Mouse (Mus musculus) lung, postnatal 4 days (tissue): ENCODE measurements around the gene A3galt2.

Source experiments
- DNase-seq, 2 experiments: peaks; one replicate each; pipeline ENCODE4 v3.0.0; 2021

The A3galt2 gene

DNA sequence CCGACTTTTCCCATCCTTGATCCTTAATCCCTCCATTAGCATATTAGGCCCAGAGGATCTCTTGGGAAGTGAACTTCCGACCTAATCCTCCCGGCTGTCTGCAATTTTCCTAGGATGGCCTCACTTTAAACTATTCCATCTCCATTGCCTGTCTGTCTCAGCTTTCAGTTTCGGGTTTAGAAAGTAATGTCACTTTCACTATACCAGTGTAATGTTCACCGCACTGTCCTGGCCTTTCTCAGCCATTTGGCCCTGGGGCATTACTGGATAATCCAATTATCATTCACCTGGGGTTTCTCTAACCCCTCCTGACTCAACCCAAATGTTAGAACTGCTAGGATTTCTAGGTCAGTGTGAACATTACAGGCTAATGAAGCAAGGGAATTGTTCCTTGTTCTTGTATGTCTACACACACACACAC is 26.7 kb upstream of the A3galt2 start:
- no peak for DNase-seq

DNA sequence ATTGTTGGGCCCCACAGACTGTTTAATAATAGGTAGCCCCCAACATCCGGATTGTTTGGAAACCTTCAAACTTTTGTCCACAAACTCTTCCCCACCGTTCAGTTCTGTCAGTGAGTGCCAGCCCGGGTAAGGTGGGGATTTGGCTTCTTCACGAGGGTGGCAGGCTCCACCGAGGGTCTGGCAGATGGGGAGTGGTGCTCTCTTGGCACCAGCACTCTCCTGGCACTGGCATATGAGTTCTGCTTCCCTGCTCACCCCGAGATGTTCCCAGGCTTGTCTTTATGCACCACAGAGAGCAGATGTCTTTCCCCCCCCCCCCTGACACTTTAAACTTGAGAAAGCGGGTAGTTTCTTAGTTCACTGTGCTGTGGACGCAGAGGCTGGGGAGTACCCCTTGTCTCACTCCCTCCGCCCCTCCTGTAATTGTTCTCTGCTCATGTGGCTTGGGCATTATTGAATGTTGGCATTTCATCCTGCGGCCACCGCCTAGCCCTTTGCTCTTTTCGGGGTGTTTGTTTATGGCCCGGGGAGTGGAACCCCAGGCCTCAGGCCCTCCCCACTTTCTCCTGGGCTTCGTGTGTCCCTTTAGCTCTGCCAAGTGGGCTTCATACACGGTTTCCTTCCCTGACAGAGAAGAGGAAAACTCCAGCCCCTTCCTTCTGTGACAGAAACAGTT is 26.0 kb upstream of the A3galt2 start:
- DNase-seq = peak; percentile 36 to 50

DNA sequence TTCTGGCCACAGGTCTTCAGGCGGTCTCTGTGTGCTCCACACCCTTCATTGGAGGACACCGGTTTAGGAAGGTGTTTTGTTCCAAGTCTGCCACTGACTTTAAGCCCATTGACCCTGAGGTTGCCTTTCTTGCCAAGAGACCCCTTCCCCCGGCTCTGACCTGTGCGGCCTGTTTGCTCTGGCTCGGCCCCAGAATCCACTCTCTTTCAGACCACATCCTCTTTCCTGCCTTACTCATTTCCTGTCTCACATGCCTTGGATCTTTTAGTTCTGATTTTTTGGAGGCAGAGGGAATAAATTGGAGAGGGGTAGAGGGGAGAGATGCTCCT is 25.5 kb upstream of the A3galt2 start:
- DNase-seq = peak; percentile 56 to 59

DNA sequence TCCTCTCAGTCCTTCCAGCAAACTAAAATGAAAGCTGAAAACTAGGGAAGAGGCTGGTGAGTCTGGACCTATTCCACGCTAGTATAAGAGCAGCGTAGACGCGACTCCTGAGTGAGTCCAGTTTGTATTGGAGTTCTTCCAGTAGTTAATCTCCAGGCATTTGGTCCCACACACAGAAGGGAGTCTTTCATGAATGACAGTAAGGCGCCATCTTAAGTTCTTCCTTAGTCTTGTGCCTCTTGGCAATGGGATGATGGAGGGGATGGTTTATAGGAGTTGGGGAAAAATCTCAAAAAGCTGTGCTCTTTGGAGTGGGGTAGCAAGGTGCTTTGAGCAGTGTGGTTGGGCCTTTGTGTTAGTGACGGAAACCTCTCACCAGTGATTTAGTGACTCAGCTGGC is 24.9 kb upstream of the A3galt2 start:
- no peak for DNase-seq

DNA sequence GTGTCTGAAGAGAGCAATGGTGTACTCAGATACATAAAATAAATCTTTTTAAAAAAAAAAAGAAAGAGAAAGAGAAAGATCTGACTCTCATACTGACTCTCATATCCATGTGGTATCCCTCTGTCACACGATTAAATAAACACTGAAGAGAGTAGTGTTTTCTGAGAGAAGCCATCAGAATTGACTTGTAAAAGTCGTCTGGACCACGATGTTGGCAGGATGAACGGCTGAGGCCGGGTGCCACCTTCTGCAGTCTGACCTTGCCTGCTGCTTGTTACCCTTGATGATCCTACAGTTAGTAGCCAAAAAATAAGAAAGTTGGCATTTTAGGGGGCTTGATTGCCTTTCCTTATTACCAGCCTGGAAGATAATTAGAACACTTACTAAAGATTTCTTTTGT is 22.4 kb upstream of the A3galt2 start:
- peak in 1 of 2 experiments; percentile 59 for DNase-seq

DNA sequence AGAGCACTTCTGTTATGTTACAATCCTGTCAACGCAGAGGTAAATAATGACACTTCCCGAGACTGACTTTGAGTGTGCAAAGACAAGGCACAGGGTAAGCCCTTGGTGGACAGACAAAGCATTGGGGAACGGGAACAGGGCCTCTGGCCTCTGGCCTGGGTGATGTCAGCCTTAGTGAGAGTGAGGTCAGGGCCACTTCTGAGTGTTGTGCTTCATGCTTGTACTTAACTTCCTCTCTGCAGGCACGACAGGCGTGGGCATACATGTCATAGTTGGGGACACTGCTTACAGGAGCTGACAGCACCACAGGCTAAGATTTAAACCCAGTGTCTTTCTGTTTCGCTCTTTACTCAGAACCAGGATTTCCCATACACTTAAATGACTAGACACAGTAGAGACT is 21.7 kb upstream of the A3galt2 start:
- DNase-seq = peak; percentile 66 to 69

DNA sequence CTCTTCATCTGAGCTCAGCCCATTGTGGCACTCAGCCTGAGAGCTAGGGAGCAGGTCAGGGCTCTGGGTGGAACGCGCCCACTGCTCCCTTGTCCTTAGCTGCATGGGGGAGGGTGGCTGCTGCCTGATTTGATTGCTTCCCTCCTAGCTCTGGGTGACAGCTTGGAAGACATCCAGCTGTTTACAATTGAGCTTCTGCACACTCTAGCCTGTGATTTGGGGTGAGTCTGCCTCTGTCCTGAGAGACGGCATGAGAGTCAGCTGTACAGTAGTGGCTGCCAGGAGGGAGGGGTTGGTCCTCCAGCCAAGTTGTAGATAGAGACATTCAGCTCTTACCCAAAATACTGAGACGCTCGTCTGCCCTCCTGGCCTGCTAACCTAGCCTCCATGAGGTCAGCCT is 20.9 kb upstream of the A3galt2 start:
- peak; percentile 77 to 91 for DNase-seq

DNA sequence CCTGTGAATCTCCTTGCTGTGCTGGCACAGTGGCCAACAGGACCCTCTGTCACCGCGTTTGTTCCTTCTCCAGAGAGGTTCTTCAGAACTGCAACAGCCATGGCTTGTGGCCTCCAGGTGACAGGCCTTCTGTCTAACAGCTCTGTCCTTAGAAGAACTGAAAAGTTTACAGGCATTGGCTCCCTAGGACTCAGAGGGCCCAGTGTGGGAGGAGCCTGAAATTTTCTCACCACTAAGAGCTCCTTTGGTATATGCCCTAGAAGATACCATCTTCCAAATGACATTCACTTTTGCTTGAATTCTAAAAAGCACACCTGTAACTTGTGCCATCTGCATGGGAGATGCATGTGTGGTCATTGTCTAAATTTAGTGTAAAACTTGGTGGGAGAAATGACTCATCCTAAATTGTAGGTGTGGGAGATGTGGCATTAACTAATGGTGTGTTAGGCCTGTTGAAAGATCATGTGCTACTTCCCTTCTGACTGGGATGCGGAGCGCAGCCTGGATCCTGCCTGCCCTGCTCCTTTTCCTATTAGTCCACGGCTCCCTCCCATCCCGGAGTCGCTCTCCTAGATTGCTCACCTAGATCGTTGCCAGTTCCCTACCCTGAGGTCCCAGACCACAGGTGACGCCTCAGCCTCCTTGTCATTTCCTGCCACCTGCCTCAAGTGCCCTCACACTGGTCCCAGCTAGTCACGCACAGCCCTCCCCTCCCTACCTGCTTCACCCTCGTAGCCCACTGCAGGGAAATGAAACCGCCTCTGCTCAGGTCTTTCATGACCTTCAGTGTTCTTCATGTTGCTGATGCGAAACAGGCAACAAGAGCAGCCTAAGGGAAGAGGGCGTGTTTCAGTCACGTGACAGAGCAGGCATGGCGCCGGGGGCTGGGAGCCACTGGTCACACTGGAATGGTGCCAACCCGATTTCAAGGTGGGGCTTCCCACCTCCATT is 20.2 kb upstream of the A3galt2 start:
- peak; percentile 43 to 62 for DNase-seq

DNA sequence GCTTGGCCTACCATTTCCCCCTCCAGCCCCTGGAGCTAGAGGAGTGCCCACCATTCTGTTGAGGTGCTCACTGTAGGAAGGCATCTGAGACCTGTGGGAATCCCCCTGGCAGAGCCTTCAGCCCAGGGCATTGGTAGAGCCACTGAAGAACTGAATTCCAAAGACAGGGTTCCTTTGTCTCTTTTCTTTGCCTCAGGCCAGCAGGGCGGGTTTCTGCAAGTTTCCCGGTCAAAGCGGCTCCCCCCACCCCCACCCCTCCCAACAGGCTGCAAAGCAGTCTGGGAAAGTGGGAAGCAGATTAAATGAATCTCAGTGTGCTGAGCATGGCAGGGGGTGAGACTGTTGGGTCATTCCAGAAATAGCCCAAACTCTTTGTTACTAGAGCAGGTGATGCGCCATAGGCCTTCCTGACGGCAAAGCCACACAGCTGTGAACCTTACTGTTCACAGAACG is 18.0 kb upstream of the A3galt2 start:
- no peak for DNase-seq

DNA sequence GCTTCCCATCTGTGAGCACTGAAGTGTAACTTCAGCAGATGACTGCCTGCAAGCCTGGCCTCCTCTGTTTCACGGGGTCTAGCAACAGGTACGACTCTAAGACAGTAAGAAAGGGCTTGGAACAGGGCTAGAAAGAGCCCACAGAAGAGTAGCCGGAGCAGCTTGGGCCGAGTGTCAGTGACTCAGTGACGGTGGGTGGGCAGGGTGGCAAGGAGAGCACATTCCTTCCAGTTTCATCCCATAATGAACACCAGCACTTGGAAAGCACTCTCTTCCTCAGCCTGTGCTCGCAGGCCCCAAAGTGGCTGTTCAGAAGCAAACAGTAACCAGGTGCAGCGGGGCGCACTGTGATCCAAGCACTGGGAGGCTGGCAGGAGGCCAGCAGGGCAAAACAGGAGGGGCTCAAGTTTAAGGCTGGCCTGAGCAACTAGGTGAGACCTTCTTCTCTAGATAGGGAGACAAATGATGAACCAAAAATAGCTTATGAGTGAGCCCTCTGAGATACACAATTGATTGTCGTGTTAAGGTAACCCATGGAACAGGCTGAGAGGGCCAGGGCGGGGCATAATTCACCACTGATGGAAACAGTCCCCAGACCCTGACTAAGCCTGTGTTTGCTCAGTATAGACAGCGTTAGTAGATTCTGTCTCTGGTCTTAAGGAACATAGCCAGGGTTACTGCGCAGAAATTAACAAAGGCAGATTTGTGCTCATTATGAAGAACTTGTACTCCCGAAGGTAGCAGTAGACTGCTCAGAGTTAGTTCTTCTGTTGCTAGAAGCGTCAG is 17.1 kb upstream of the A3galt2 start:
- DNase-seq = no peak

DNA sequence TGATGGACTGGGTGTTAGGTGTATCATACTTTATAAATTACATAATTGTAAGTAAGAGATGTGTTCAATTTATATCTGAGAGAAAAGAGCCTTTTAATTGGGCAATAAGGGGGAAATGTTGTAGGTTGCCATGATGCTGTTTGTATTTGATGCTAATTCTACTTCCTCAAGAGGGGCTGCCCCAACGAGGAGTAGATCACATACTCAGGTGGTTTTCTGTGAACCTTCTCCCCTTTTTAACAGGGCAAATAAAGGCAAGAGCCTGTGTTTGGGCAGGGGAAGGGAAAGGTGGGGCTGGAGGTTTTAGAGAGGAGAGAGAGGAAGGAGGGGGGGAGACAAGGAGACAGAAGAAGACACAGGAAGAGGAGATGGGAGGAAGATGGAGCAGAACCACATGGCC is 14.3 kb upstream of the A3galt2 start:
- peak in 1 of 2 experiments; percentile 1 for DNase-seq

DNA sequence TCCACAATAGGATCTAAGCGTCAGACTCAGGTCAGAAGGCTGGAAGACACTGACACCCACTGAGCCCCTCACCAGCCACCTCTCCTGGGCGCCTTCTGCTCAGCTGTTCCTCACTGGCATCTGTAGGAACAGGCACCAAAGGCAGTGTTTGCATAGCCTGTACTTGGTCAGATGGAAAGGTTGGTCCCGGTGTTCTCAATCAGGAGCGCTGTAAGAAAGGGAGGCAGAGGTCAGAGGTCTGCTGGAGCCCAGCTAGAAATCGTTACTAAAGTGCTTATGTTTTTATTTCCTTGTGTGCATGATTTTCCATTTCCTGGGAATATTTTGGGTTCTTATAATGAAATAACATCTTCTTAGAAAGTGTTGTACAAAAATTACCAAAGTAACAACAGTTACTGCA is 13.3 kb upstream of the A3galt2 start:
- DNase-seq = peak in 1 of 2 experiments; percentile 16

DNA sequence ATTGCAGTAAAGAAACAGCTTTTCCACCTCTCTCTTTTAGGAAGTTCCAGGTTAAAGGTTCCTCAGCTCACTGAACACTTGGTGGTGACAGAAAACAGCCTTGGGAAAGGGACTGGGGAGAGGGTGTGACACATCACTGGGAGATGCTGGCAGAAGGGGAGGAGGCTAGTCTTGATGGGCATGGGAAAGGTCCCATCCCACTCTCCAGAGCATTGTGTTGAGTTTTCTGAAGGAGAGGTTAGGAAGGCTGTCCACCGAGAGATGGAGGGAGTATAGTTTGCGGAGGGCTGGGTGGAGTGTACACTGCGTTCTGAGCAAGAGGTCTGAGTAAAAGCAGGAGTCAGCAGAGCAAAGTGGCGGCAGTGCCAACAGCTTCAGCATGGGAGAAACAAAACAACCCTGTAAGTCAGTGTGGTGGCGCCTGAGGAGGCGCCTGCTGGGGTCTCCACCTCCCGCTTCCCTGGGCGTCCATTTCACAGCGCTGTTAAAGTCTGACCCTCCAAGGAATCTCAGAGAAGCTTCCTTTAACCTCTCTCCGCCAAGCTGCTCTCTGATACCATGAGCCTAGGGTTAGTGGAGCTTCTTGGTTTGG is 12.7 kb upstream of the A3galt2 start:
- DNase-seq = peak in 1 of 2 experiments; percentile 23

DNA sequence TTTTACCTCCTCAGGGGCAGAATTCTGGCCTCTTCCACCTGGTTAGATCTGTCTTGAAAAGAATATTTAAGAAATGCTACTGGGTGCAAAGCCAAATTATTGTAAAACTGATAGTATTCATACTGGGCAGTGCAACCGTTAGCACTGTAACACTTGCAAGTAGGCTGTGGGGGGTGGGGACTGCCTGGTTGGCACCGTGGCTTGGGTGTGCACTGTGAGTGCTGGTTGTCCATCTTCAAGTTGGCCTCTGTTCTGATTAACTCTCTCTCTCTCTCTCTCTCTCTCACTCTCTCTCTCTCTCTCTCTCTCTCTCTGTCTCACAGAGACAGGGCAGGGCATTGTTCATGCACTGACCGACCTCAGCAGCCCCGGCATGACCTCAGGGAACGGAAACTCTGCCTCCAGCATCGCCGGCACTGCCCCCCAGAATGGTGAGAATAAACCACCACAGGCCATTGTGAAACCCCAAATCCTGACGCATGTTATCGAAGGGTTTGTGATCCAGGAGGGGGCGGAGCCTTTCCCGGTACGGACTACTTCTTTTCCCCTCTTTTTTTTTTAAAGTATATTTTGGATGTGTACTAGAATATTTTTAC is 12.0 kb upstream of the A3galt2 start:
- DNase-seq = peak in 1 of 2 experiments; percentile 14

DNA sequence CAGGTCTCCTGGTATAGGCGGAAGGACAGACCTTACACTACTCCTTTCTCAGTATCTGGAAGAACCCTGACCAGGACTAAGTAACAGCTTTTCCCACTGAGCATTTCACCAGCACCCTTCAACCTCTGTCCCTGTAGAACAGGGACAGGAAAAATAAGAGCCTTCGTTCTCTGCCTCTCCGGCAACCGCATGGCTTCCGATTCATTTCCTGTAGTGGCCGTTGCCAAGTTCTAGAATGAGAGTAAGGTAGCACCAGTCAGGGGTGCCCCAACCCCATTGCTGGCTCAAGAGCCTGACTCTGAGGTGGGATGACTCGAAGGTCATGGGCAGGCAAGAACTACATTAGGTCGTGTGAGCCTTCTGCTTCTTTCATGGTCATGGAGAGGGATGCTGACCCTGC is 10.0 kb upstream of the A3galt2 start:
- DNase-seq = peak in 1 of 2 experiments; percentile 17

DNA sequence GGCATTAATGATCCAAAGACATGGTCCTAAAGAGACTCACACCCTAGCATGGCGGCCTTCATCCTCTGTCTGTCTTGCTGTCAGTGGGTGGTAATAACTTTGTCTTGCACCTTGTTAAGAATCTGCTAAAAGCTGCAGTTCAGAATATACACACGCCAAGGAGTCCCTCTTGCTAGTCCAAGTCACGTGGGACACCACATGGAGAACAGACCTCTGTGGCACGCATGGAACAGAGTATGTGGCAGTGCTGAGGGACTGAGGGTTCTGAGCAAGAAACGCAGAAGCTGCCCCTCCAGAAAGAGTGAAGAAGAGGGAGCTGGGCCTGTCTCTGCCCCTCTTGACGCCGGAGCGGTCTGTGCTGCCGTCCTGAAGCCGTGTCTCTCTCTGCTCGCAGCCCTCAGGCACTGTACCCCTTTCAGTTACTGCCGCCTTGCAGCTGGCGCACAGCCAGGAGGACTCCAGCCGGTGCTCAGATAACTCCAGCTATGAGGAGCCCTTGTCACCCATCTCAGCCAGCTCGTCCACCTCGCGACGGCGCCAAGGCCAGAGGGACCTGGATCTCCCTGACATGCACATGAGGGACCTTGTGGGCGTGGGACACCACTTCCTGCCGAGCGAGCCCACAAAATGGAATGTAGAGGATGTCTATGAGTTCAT is 7.4 kb upstream of the A3galt2 start:
- peak in 1 of 2 experiments; percentile 38 for DNase-seq

DNA sequence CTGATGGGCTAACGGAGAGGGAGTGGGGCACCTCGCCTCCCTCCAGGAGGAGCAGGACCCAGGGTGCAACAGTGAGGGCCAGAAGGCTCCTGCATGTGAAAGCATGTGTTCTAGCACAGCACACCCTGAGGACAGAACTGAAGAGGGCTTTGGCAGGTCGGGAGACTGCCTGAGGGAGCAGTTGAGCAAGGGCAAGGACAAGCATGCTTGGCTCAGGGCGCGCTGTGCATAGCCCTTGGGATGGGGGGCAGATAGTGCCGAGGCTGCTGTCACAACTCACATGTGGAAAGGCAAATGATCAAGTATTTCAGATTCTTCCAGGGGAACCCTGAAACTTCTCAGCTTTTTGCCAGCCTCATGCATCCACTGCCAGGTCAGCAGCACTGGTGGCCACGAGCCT is 6.9 kb upstream of the A3galt2 start:
- no peak for DNase-seq

DNA sequence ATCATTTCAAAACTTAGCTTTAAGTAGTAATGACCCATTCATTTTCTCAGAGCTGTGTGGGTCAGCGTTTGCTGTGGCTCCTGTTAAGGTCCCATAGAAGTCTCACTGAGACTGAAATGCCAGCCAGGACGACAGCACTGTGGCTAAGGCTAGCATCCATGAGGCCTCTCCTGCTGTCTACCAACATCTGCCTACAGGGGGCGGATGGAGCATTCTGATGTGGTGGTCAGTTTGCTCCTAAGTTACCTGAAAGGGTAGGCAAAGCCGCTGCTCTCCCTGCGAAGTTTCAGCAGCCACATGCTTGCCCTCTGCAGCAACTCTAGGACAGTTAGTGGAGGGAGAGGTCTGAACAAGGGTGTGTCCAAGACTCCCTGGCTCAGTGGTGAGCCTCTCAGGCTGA is 4.2 kb upstream of the A3galt2 start:
- DNase-seq = peak in 1 of 2 experiments; percentile 22

DNA sequence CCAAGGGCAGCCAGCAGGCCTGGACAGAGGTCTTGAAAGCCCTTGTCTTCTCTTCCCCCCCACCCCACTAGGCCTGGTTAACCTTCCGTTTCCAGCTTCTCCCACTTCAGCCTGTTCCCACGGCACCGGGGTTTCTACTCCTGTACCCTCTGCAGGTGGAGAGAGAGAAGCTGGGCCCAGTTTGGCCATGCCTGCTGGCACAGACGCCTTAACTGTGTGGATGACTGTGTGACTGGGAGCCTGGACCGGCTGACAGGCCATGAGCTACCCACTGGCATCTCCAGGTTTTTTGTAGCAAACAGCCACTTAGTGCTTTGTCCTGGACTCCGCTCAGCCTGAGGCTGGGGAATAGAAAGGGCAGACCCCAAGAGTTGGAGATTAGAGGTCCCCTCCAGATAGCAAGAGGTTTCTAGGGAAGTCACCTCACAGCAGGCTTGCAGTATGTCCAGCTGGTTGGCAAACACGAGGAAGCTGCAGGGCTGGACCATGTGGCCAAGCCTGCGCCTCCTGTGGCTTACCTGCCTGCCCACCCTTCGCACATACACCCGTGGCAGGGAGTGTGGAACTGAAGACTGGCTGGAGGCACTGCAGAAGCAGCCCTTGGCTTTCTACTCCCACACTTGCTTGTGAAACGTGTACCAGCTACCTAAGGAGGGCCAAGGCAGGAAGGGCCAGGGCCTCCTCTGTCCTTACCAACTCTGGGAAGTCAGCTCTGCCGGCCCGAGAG is 3.0 kb upstream of the A3galt2 start:
- peak in 1 of 2 experiments; percentile 20 for DNase-seq

DNA sequence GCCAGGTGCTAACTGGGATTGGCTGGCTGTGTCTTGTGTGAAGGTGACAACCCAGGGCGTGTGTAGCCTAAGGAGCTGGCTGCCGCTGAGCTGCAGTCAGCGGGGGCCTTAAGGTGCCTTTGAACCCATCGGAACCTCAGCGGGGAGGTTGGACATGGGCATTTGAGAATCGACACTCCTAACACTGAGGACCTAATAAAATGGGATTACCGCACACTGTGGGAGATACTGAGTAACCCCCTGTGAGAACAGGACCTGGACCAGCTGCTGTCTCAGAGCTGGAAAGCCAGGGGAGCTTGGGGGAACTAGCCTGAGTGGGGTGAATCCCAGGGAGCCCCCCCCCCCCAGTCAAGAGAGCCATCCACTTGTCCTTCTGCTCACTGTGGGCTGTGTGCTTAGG is 1.6 kb upstream of the A3galt2 start:
- peak in 1 of 2 experiments; percentile 19 for DNase-seq

DNA sequence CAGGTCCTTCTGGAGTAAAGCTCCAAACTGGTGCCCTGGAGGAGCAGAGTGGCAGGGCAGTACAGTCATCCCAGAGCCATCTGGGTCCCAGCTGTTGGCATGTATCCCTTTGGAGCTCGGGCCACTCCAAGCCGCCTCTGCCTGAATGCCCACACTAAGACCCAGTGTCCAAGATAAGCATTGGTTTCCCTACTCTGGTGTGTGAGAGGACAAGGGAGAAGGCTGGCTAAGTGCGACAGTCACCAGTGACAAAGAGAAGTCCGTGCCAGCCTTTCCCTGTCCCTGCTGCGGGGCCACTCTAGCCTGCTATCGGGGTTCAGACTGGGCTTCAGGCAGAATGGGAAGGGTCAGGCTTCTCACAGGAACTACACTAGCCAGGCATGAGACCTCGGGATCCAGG is 736 bp downstream of the A3galt2 start:
- peak in 1 of 2 experiments; percentile 28 for DNase-seq
